Mouse (Mus musculus): Measurements from ENCODE around the gene Plk5.

GRCm38 (mm10) chr10:80312586-80313504, 43.4 kb upstream of the Plk5 start:
- TF ChIP-seq CTCF (IDR thresholded peaks at IDR 0.05; ENCODE audit: extremely low read depth, insufficient read depth, insufficient read length, insufficient replicate concordance) (no peak), POLR2A (IDR thresholded peaks at IDR 0.05; ENCODE audit: low read depth, low read length) (no peak)
